Mouse (Mus musculus) liver, embryonic 14.5 days (tissue): ENCODE data around the gene Pcyt1a. TPM values are rescaled to one million over a fixed set of nuclear protein-coding genes. Genes with fewer than 3 reads are reported as not detected.

Source experiments
- ATAC-seq: fragments of 200-750 bp; cut with Nextera tagmentation; 2 replicates; pipeline ENCODE4 v1.8.0; 2017; ENCODE audit warnings: moderate number of reproducible peaks, mild to moderate bottlenecking, moderate library complexity; ENCODE audit not compliant: insufficient read depth
- DNase-seq, 3 experiments: peaks; one replicate each; pipeline ENCODE4 v3.0.0-alpha.2; 2012 to 2013; ENCODE audit warnings: low read depth in 3 of 3, low spot score in 3 of 3
- H3K27ac ChIP-seq: fragments of 300-500 bp; sonication (generic); 2 replicates; pipeline ENCODE4 v1.5.1; 2014; ENCODE audit warnings: moderate library complexity, mild to moderate bottlenecking, control low read depth, inconsistent platforms
- H3K27me3 ChIP-seq: fragments of 300-500 bp; sonication (generic); 2 replicates; pipeline ENCODE4 v1.6.1; 2014; ENCODE audit warnings: mild to moderate bottlenecking, low read length, moderate library complexity; ENCODE audit not compliant: control insufficient read depth, insufficient read depth
- H3K36me3 ChIP-seq: fragments of 300-500 bp; sonication (generic); replicated peaks from 2 replicates; pipeline ENCODE4 v1.6.1; 2014; ENCODE audit warnings: low read depth; ENCODE audit not compliant: control insufficient read depth, insufficient read depth
- H3K4me1 ChIP-seq, 2 experiments: fragments of 200-500 bp in 1 of 2; fragments of 300-500 bp in 1 of 2; sonication (generic) in 1 of 2; replicated peaks; 2 replicates each; pipeline ENCODE4 v1.6.1; 2012 to 2014; ENCODE audit warnings: antibody characterized with exemption in 1 of 2, inconsistent platforms in 1 of 2, low read length in 1 of 2; ENCODE audit not compliant: control insufficient read depth in 2 of 2, insufficient read depth in 2 of 2
- H3K4me2 ChIP-seq: fragments of 300-500 bp; sonication (generic); 2 replicates; pipeline ENCODE4 v1.6.1; 2014; ENCODE audit warnings: low read depth, mild to moderate bottlenecking, control low read depth, moderate library complexity
- H3K4me3 ChIP-seq, 2 experiments: fragments of 200-500 bp in 1 of 2; fragments of 300-500 bp in 1 of 2; sonication (generic) in 1 of 2; 2 replicates each; pipeline ENCODE4 v1.5.1; 2012 to 2014; ENCODE audit warnings: low read depth in 2 of 2, low read length in 2 of 2, mild to moderate bottlenecking in 2 of 2, control low read depth in 1 of 2, inconsistent platforms in 1 of 2, moderate library complexity in 1 of 2; ENCODE audit not compliant: insufficient read depth in 1 of 2
- H3K9ac ChIP-seq: fragments of 300-500 bp; sonication (generic); replicated peaks from 2 replicates; pipeline ENCODE4 v1.6.1; 2014; ENCODE audit warnings: mild to moderate bottlenecking, control low read depth, moderate library complexity
- H3K9me3 ChIP-seq: fragments of 300-500 bp; sonication (generic); 2 replicates; pipeline ENCODE4 v1.6.1; 2016; ENCODE audit warnings: low read length, mixed read lengths; ENCODE audit not compliant: control insufficient read depth
- CTCF ChIP-seq: IDR thresholded peaks from 2 replicates; pipeline ENCODE4 v1.5.1; 2016; ENCODE audit warnings: antibody characterized with exemption, low read depth, control low read depth
- EP300 ChIP-seq: IDR thresholded peaks from 2 replicates; pipeline ENCODE4 v1.6.1; 2016; ENCODE audit warnings: antibody characterized with exemption, low read depth
- WGBS: fragments of 180-500 bp; shearing (Covaris S2); extraction: QIAGEN DNeasy Blood & Tissue Kit; methylation state at CpG from one replicate; pipeline ENCODE4 v1.1.7; 2014; ENCODE audit not compliant: insufficient replicate concordance; 5-methylcytosine and 5-hydroxymethylcytosine counted together
- polyA plus RNA-seq, 2 experiments: library from polyadenylated mRNA; depleted of rRNA in 1 of 2; stranded (reverse) in 1 of 2; unstranded in 1 of 2; fragments of >200 nt; fragmentation: Nextera tagmentation in 1 of 2; extraction: Ambion mirVana in 1 of 2; gene quantifications; 2 replicates each; pipeline versions ENCODE4 v1.2.1 to v1.2.3; 2012 to 2014

The Pcyt1a gene
- polyA plus RNA-seq, 2 experiments = 16.3 to 40.3 TPM

- H3K4me3 ChIP-seq = no peak overlapping the region
- ATAC-seq = no peak
- H3K36me3 ChIP-seq = peaks cover 47% of the 10 kb centered on the region
- H3K27me3 ChIP-seq = no peaks in the 10 kb centered on the region
- peak overlapping the region; percentile 23 for H3K27ac ChIP-seq
- no peaks in the 10 kb centered on the region for H3K9me3 ChIP-seq
- no peak for DNase-seq
- no peak overlapping the region for H3K4me2 ChIP-seq
- 78% methylated on average over 1 of the region's 1 CpGs for WGBS
- TF ChIP-seq CTCF = no peak
- no peak for TF ChIP-seq EP300
- no peak overlapping the region for H3K9ac ChIP-seq
- peaks cover 17 to 28% of the 10 kb centered on the region in 2 experiments for H3K4me1 ChIP-seq
These were observed 26.0 kb downstream of the Pcyt1a start for GRCm38 (mm10) chr16:32456761-32457160.

DNA sequence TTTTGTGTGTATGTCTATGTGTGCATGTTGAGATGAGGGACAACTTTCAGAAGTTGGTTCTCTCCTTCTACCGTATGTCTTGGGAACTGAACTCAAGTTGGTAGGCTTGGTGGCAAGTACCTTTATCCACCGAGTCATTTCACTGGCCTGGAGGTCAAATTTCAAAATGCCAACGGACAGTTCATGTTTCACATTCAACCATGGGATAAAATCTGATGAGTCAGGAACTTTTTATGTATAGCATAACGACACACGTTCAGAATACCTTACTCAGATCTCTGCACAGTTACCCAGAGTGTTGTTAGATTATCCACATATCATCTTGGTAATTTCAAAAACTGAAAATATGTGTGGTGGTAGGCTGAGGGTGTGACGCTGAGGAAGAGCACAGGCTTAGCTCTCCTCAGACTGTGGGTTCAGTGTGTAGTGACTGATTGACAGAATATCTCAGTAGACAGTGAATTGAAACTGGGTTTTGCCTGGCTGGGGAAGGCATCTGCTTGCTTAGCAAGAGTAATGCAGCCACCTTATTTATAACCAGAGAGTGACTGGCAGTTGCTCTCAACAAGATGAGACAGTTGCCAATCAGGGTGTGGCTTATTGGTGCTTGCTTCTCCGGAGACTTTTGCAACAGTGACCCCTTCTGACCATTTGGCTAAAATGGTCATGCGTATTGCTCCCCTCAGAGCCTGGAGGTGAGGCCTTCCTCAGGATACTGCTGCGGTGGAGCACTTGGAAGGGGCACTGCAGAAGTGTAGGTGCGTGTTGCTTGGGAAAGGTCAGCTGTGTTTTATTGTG, 27.1 kb downstream of the Pcyt1a start:
- Histone ChIP-seq H3K4me3 (no peak overlapping the region), H3K36me3 (peaks cover 47% of the 10 kb centered on the region), H3K4me1 (peaks cover 10 to 22% of the 10 kb centered on the region in 2 experiments), H3K27ac (peak overlapping the region; percentile 12; the same call in 1 of the 2 replicates), H3K9me3 (no peaks in the 10 kb centered on the region), H3K4me2 (no peak overlapping the region), H3K9ac (no peak overlapping the region), H3K27me3 (no peaks in the 10 kb centered on the region)
- DNase-seq (peak; percentile 65 to 71 (median 70)), ATAC-seq (peak; percentile 67; the same call in 1 of the 2 replicates)
- 54% methylated on average over 10 of the region's 10 CpGs for WGBS
- no peak for TF ChIP-seq EP300
- TF ChIP-seq CTCF = peak; percentile 89

DNA sequence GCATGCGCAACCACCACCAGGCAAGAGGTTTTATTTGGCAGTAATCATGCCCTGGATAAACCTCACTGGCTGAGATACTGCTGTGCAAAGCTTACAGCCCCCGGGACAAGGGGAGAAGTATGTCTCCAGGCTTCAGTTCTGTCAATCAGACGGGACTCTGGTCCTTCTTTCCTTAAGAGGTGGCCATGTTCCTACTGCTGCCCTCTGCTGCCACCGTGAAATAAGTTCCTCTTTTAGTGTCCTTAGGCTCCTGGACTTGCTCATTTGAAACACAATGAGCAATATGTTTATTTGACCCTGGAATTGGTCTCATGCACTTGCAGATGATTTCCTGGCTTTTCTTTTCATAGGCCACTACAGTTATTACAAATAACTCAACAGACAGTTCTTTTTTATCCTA, 29.8 kb downstream of the Pcyt1a start:
- H3K36me3 ChIP-seq = peaks cover 40% of the 10 kb centered on the region
- no peak overlapping the region for H3K9ac ChIP-seq
- WGBS = 46% methylated on average over 4 of the region's 4 CpGs
- no peaks in the 10 kb centered on the region for H3K27me3 ChIP-seq
- H3K4me1 ChIP-seq = peaks cover 8 to 23% of the 10 kb centered on the region in 2 experiments; a peak in 3 of 4 replicates
- no peak for DNase-seq
- H3K27ac ChIP-seq = no peak overlapping the region
- H3K4me3 ChIP-seq = no peak overlapping the region
- H3K4me2 ChIP-seq = no peak overlapping the region
- TF ChIP-seq EP300 = no peak
- no peak for TF ChIP-seq CTCF
- no peaks in the 10 kb centered on the region for H3K9me3 ChIP-seq
- ATAC-seq = no peak

- ATAC-seq (no peak), DNase-seq (no peak)
- H3K27me3 ChIP-seq = no peaks in the 10 kb centered on the region
- no peaks in the 10 kb centered on the region for H3K9me3 ChIP-seq
- H3K27ac ChIP-seq = no peak overlapping the region
- no peak overlapping the region for H3K9ac ChIP-seq
- H3K4me2 ChIP-seq = no peak overlapping the region
- peaks cover 40% of the 10 kb centered on the region for H3K36me3 ChIP-seq
- TF ChIP-seq EP300 = no peak
- TF ChIP-seq CTCF = no peak
- no peak overlapping the region for H3K4me3 ChIP-seq
- peaks cover 2 to 14% of the 10 kb centered on the region in 2 experiments; a peak in 3 of 4 replicates for H3K4me1 ChIP-seq
- 89% methylated on average over 5 of the region's 5 CpGs for WGBS
These were observed 31.0 kb downstream of the Pcyt1a start for GRCm38 (mm10) chr16:32461713-32462112.

DNA sequence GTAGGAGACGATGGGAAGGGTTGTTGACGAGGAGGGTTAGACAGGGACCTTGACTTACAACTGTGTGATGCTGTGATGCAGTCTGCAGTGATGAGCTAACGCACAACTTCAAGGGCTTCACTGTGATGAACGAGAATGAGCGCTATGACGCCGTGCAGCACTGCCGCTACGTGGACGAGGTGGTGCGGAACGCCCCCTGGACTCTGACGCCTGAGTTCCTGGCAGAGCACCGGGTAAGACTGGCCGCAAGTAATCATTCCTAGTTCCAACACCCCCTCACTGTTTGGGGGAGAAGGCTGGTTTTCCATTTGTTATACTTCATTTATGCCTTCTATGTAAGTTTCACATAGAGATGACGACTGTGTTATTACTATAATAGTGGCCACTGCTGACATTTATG, 32.2 kb downstream of the Pcyt1a start:
- Histone ChIP-seq H3K36me3 (peaks cover 44% of the 10 kb centered on the region), H3K27me3 (no peaks in the 10 kb centered on the region), H3K4me2 (no peak overlapping the region), H3K27ac (no peak overlapping the region), H3K9me3 (no peaks in the 10 kb centered on the region), H3K4me3 (no peak overlapping the region), H3K9ac (no peak overlapping the region), H3K4me1 (peaks cover under 1 to 7% of the 10 kb centered on the region in 2 experiments; a peak in 3 of 4 replicates)
- WGBS = 92% methylated on average over 16 of the region's 16 CpGs
- DNase-seq (no peak), ATAC-seq (no peak)
- TF ChIP-seq CTCF (no peak), EP300 (no peak)
